Mouse (Mus musculus): ENCODE results near the gene Pabpc4l. TPM values are rescaled to one million over a fixed set of nuclear protein-coding genes. Genes with fewer than 3 reads are reported as not detected.

Gene Pabpc4l
- polyA plus RNA-seq (2014; fragmentation: Illumina TruSeq; extraction: RNeasy Lipid Tissue Mini Kit (QIAGEN cat#74804); ENCODE audit: low read depth, low replicate concordance): 0.32 TPM

DNA sequence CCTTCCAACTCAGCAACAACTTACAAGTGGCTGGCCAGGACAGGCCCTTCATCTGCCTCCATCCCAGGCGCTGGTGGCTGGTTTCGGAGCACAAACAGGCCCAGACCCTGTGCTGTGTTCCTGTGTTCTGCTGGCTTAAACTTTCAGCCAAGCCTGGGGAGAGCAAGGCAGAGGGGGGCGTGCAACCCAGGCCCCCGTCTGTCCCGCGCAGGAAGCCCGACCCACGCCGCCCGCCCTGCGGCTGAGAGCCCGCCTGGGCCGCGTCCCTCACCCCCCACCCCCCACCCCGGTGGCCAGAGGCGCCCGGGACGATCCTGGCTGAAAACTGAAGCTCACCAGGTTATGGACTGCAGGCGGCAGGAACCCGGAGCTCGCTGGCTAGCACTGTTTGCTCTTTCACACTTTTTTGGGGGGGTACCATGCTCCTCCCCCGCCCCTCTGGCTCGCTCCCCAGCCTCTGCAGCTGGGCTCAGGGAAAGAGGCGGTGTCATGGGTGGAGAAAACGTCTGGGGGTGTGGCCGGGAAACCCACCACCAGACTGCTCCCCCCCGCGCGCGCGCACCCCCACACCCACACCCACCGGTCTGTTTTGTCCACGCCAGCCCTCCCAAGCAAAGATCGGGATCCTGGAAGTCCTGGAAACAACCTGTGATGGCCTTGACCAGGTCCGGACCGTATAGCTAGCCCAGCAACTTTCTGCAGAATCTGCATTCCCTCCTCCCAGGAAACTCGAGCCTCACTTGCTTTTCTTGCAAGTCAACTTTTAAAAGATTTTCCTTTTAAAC, at the start of gene Pabpc4l:
Gene Pabpc4l, minus strand, starts transcription at position 739 of the 785 bp plus-strand sequence.

All from kidney, adult 10 weeks (tissue).